23 mouse cellular contexts compared by ENCODE assay signal in the genomic region with DNA sequence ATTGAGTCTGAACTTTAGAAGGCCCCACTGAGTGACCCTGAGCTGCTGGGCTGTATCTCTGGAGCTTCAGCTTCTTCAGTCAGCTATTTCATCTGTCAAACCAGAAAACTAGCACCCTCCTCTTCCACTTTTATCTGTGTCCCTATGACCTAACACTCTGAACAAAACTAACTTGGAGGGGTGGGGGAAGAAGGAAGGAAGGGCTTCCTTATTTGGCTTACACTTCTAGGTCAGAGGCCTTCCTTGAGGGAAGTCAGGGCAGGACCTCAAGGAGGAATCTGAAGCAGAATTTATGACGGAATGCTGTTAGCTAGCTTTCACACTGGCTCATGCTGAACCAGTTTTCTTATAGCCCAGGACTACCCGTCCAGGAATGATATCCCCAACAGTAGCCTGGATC. TPM values are rescaled to one million over a fixed set of nuclear protein-coding genes. Genes with fewer than 3 reads are reported as not detected.
A peak's percentile ranks its signal among the peaks of the same experiment; 100 is the strongest.
DNase-seq lines count a peak whose midpoint lies in the region; ATAC-seq and TF ChIP-seq lines count a peak whose summit lies in the region.
"Had no signal": no experiment of that assay in that cellular context is flagged by ENCODE, and none has a peak within 500 bp of the region (broad histone marks: within the 10 kb centered on the region; RNA-seq: fewer than 3 reads in every experiment).

No protein-coding gene starts in this region.

- no peak overlapping the region for H3K4me2 ChIP-seq in lung, embryonic 16.5 days (ENCODE audit: low read depth, low read length)
- H3K4me2 ChIP-seq in hindbrain, postnatal 0 days (ENCODE audit: low read depth, low read length) = no peak overlapping the region
- H3K4me2 ChIP-seq: forebrain, embryonic 15.5 days; midbrain, embryonic 12.5 days; neural tube, embryonic 13.5 days had no signal

- TF ChIP-seq CTCF in hindbrain, postnatal 0 days (IDR thresholded peaks at IDR 0.05; ENCODE audit: low read depth) = no peak

- peaks cover 10% of the 10 kb centered on the region for H3K4me1 ChIP-seq in lung, embryonic 16.5 days (replicated peaks; ENCODE audit: control insufficient read depth, insufficient read depth, low read length)
- H3K4me1 ChIP-seq in limb, embryonic 10.5 days = peaks cover 10% of the 10 kb centered on the region
- peaks cover 4% of the 10 kb centered on the region; the same call in 1 of the 2 replicates for H3K4me1 ChIP-seq in hindbrain, postnatal 0 days (ENCODE audit: insufficient read depth, low read length)

- peaks cover 3% of the 10 kb centered on the region for H3K27me3 ChIP-seq in lung, embryonic 16.5 days (ENCODE audit: control insufficient read depth, insufficient read depth, low read depth, low read length)
- H3K27me3 ChIP-seq in limb, embryonic 10.5 days (ENCODE audit: low read depth, poor library complexity, severe bottlenecking) = peaks cover 31% of the 10 kb centered on the region
- H3K27me3 ChIP-seq in hindbrain, postnatal 0 days (ENCODE audit: insufficient read depth, low read length) = no peaks in the 10 kb centered on the region

- no peak overlapping the region for H3K4me3 ChIP-seq in lung, embryonic 16.5 days (ENCODE audit: low read length)
- H3K4me3 ChIP-seq in macrophage (ENCODE audit: inconsistent target) = no peak overlapping the region
- no peak overlapping the region for H3K4me3 ChIP-seq in limb, embryonic 10.5 days
- H3K4me3 ChIP-seq in hindbrain, postnatal 0 days (ENCODE audit: low read length) = no peak overlapping the region
- H3K4me3 ChIP-seq: forebrain, embryonic 15.5 days; midbrain, embryonic 12.5 days; neural tube, embryonic 13.5 days had no signal

- peak; percentile 24 for ATAC-seq in lung, embryonic 16.5 days (ENCODE audit: low read depth)
- ATAC-seq in granulocyte monocyte progenitor cell, adult 5-6 weeks (replicated peaks; ENCODE audit: poor library complexity, severe bottlenecking) = peak; percentile 71
- no peak for ATAC-seq in hindbrain, postnatal 0 days
- ATAC-seq: forebrain, embryonic 15.5 days; inflammation-experienced regulatory T-cells, adult 6 months had no signal

- no peak overlapping the region for H3K27ac ChIP-seq in lung, embryonic 16.5 days (ENCODE audit: low read length)
- peak overlapping the region; percentile 19; the same call in 1 of the 2 replicates for H3K27ac ChIP-seq in macrophage
- H3K27ac ChIP-seq in limb, embryonic 10.5 days = no peak overlapping the region
- H3K27ac ChIP-seq in hindbrain, postnatal 0 days = no peak overlapping the region
- H3K27ac ChIP-seq: forebrain, embryonic 15.5 days; midbrain, embryonic 12.5 days; neural tube, embryonic 13.5 days had no signal

- H3K36me3 ChIP-seq in lung, embryonic 16.5 days (ENCODE audit: control insufficient read depth, insufficient read depth, low read length) = no peaks in the 10 kb centered on the region
- no peaks in the 10 kb centered on the region for H3K36me3 ChIP-seq in macrophage (ENCODE audit: inconsistent target)
- H3K36me3 ChIP-seq in limb, embryonic 10.5 days = no peaks in the 10 kb centered on the region
- H3K36me3 ChIP-seq in hindbrain, postnatal 0 days (ENCODE audit: insufficient read depth, low read length) = no peaks in the 10 kb centered on the region
- H3K36me3 ChIP-seq: forebrain, embryonic 15.5 days; midbrain, embryonic 12.5 days; neural tube, embryonic 13.5 days had no signal

- no peaks in the 10 kb centered on the region for H3K79me2 ChIP-seq in macrophage (ENCODE audit: inconsistent target)

- DNase-seq in lung, adult 18-20 months = no peak
- peak; percentile 5 for DNase-seq in yolk sac, embryonic 10.5 days (ENCODE audit: low spot score)
- no peak for DNase-seq in limb, embryonic 10.5 days (ENCODE audit: low spot score)
- DNase-seq in hindbrain, postnatal 0 days (ENCODE audit: low spot score) = no peak
- DNase-seq: cerebellum, postnatal 10 days; gastrocnemius, postnatal 14 days; kidney, postnatal 36 days; right cerebral cortex, adult 18-20 months; spleen, adult 18-20 months; thymus, adult 2 months had no signal

- H3K9ac ChIP-seq in lung, embryonic 16.5 days (ENCODE audit: low read length) = no peak overlapping the region
- no peak overlapping the region for H3K9ac ChIP-seq in hindbrain, postnatal 0 days (replicated peaks; ENCODE audit: low read length)
- H3K9ac ChIP-seq: forebrain, embryonic 15.5 days; midbrain, embryonic 12.5 days; neural tube, embryonic 13.5 days had no signal

- no peaks in the 10 kb centered on the region for H3K9me3 ChIP-seq in lung, embryonic 16.5 days (ENCODE audit: control insufficient read depth, low read length)
- no peaks in the 10 kb centered on the region for H3K9me3 ChIP-seq in limb, embryonic 10.5 days (replicated peaks)
- no peaks in the 10 kb centered on the region for H3K9me3 ChIP-seq in hindbrain, postnatal 0 days (ENCODE audit: low read length)
- H3K9me3 ChIP-seq: forebrain, embryonic 15.5 days; midbrain, embryonic 12.5 days; neural tube, embryonic 13.5 days had no signal

- 22% methylated on average over 2 of the region's 2 CpGs for WGBS in lung, embryonic 16.5 days
- 37% methylated on average over 2 of the region's 2 CpGs for WGBS in macrophage (ENCODE audit: missing documents)
- WGBS in limb, embryonic 10.5 days = 57% methylated on average over 2 of the region's 2 CpGs
- WGBS in hindbrain, postnatal 0 days = 84% methylated on average over 2 of the region's 2 CpGs

RNA-seq across cellular contexts. Expression of gene BC016579, which starts 2.4 kb away (rescaled TPM):
- polyA plus RNA-seq in lung, embryonic 16.5 days (2015; fragmentation: Nextera tagmentation; extraction: Ambion mirVana) = 0.25 and 0.29 TPM in 2 replicates
- 2.7 TPM in 1 of 2 replicates, not detected in the other for total RNA-seq in granulocyte monocyte progenitor cell, adult 5-6 weeks (2014; fragmentation: Nextera tagmentation)
- 0.13 and 0.46 TPM in 2 replicates for total RNA-seq in granulocyte monocyte progenitor cell, adult 5-6 weeks (2017)
- total RNA-seq in macrophage (2018; cell fraction: chromatin; rRNA removed) = not detected
- total RNA-seq in macrophage (2018; cell fraction: cytosol; rRNA removed) = not detected
- total RNA-seq in macrophage (2018; cell fraction: nucleus; rRNA removed) = not detected
- polyA plus RNA-seq in macrophage (2018) = not detected in 3 replicates
- polyA plus RNA-seq in limb, embryonic 10.5 days (2016; fragmentation: Nextera tagmentation; extraction: Ambion mirVana) = 0.11 TPM in 1 of 2 replicates, not detected in the other
- not detected in 2 replicates for total RNA-seq in hindbrain, postnatal 0 days (2014; rRNA removed)
- polyA plus RNA-seq in hindbrain, postnatal 0 days (2015; fragmentation: Nextera tagmentation; extraction: Ambion mirVana) = not detected in 2 replicates
- total RNA-seq: gastrocnemius, postnatal 14 days; heart, adult 8-10 months had no signal
- polyA plus RNA-seq: embryonic facial prominence, embryonic 14.5 days; inflammation-experienced regulatory T-cells, adult 6 months; neural tube, embryonic 13.5 days had no signal

RNA-seq across cellular contexts. Expression of gene Gcsam, which starts 41.3 kb away (rescaled TPM):
- 0.08 and 0.38 TPM in 2 replicates for polyA plus RNA-seq in lung, embryonic 16.5 days (2015; fragmentation: Nextera tagmentation; extraction: Ambion mirVana)
- total RNA-seq in granulocyte monocyte progenitor cell, adult 5-6 weeks (2014; fragmentation: Nextera tagmentation) = not detected in 2 replicates
- 0.04 TPM in 1 of 2 replicates, not detected in the other for total RNA-seq in granulocyte monocyte progenitor cell, adult 5-6 weeks (2017)
- not detected for total RNA-seq in macrophage (2018; cell fraction: chromatin; rRNA removed)
- total RNA-seq in macrophage (2018; cell fraction: cytosol; rRNA removed) = under 1 TPM in 2 of 26 experiments, not detected in 24; 0.03 to 0.10 TPM
- total RNA-seq in macrophage (2018; cell fraction: nucleus; rRNA removed) = not detected
- polyA plus RNA-seq in macrophage (2018) = 0.19 TPM in 1 of 3 replicates, not detected in the others
- not detected in 2 replicates for polyA plus RNA-seq in limb, embryonic 10.5 days (2016; fragmentation: Nextera tagmentation; extraction: Ambion mirVana)
- total RNA-seq in hindbrain, postnatal 0 days (2014; rRNA removed) = not detected in 2 replicates
- not detected in 2 replicates for polyA plus RNA-seq in hindbrain, postnatal 0 days (2015; fragmentation: Nextera tagmentation; extraction: Ambion mirVana)
- total RNA-seq: left cerebral cortex, adult 8-10 months had no signal
- polyA plus RNA-seq: forebrain, embryonic 15.5 days had no signal

RNA-seq across cellular contexts. Expression of gene Tmprss7, which starts 42.0 kb away (rescaled TPM):
- polyA plus RNA-seq in lung, embryonic 16.5 days (2015; fragmentation: Nextera tagmentation; extraction: Ambion mirVana) = not detected in 2 replicates
- total RNA-seq in granulocyte monocyte progenitor cell, adult 5-6 weeks (2014; fragmentation: Nextera tagmentation) = 1.1 TPM in 1 of 2 replicates, not detected in the other
- total RNA-seq in granulocyte monocyte progenitor cell, adult 5-6 weeks (2017) = 0.21 and 0.30 TPM in 2 replicates
- under 1 TPM in 5 of 26 experiments, not detected in 21; 0.27 to 0.37 (median 0.33) TPM for total RNA-seq in macrophage (2018; cell fraction: chromatin; rRNA removed)
- total RNA-seq in macrophage (2018; cell fraction: cytosol; rRNA removed) = not detected
- under 1 TPM in 1 of 26 experiments, not detected in 25; 0.43 TPM for total RNA-seq in macrophage (2018; cell fraction: nucleus; rRNA removed)
- polyA plus RNA-seq in macrophage (2018) = not detected in 3 replicates
- 0.18 TPM in 1 of 2 replicates, not detected in the other for polyA plus RNA-seq in limb, embryonic 10.5 days (2016; fragmentation: Nextera tagmentation; extraction: Ambion mirVana)
- 0.58 and 0.73 TPM in 2 replicates for total RNA-seq in hindbrain, postnatal 0 days (2014; rRNA removed)
- 0.55 and 0.59 TPM in 2 replicates for polyA plus RNA-seq in hindbrain, postnatal 0 days (2015; fragmentation: Nextera tagmentation; extraction: Ambion mirVana)
- total RNA-seq: gastrocnemius, postnatal 14 days; heart, adult 8-10 months had no signal
- polyA plus RNA-seq: embryonic facial prominence, embryonic 14.5 days; heart, embryonic 16.5 days; inflammation-experienced regulatory T-cells, adult 6 months; kidney, embryonic 14.5 days; stomach, embryonic 14.5 days had no signal
